In the genomic region with DNA sequence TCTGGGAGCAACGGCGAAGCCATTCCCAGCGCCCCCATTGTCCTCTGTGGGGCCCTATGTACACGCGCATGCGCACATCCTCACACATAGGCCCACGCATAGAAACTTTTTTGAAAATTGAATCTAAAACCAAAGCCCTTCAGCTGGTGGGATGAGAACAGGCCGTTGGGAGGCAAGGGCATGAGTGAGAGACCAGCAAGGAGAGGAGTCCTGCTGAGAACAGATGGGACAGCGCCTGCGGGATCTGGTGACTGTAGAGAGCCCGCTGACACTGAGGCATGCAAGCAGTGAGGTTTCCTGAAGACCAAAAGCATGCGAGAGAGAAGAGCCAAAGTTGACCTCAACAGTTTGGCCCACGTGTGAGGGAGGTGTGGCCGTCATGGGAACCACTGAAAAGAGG, we compare ENCODE assay signal across 23 mouse cellular contexts. TPM values are rescaled to one million over a fixed set of nuclear protein-coding genes. Genes with fewer than 3 reads are reported as not detected.
DNase-seq lines count a peak whose midpoint lies in the region; ATAC-seq and TF ChIP-seq lines count a peak whose summit lies in the region.
"Had no signal": no experiment of that assay in that cellular context is flagged by ENCODE, and none has a peak within 500 bp of the region (broad histone marks: within the 10 kb centered on the region; RNA-seq: fewer than 3 reads in every experiment).

No protein-coding gene starts in this region.

- no peaks in the 10 kb centered on the region for H3K36me3 ChIP-seq in testis, adult 2 months (ENCODE audit: control insufficient read depth, insufficient read depth, low read length)
- H3K36me3 ChIP-seq: embryonic facial prominence, embryonic 13.5 days; forebrain, embryonic 12.5 days; G1E; heart, embryonic 15.5 days; intestine, embryonic 15.5 days had no signal

- no peak for DNase-seq in cerebellum, postnatal 10 days
- no peak for DNase-seq in testis, postnatal 10 days (ENCODE audit: low spot score)
- DNase-seq in cerebellum, postnatal 25 days = peak; percentile 65 to 72
- DNase-seq in lung, postnatal 36 days = no peak
- DNase-seq: adrenal gland, adult 8-10 months; B cell, adult 2 months; gastrocnemius, postnatal 10 days; heart, adult 18-20 months; heart, postnatal 14 days; kidney, adult 18-20 months had no signal

- H3K27me3 ChIP-seq in testis, adult 2 months (ENCODE audit: control insufficient read depth, insufficient read depth, low read length) = no peaks in the 10 kb centered on the region
- H3K27me3 ChIP-seq: embryonic facial prominence, embryonic 13.5 days; forebrain, embryonic 12.5 days; hindbrain, embryonic 13.5 days; intestine, embryonic 15.5 days had no signal

- H3K4me3 ChIP-seq in testis, adult 2 months (ENCODE audit: control insufficient read depth, low read depth, low read length) = peak overlapping the region; percentile 64
- H3K4me3 ChIP-seq: embryonic facial prominence, embryonic 13.5 days; forebrain, embryonic 12.5 days; heart, embryonic 15.5 days; hindbrain, embryonic 13.5 days; intestine, embryonic 15.5 days had no signal

- no peak for TF ChIP-seq POLR2A in testis, adult 2 months (IDR thresholded peaks at IDR 0.05; ENCODE audit: control insufficient read depth, low read depth, low read length)

- H3K27ac ChIP-seq in testis, adult 2 months (ENCODE audit: control insufficient read depth, insufficient read depth, low read depth, low read length) = peak overlapping the region; percentile 25; the same call in 1 of the 2 replicates
- H3K27ac ChIP-seq: embryonic facial prominence, embryonic 13.5 days; forebrain, embryonic 12.5 days; heart, embryonic 15.5 days; hindbrain, embryonic 13.5 days; hindbrain, postnatal 0 days; intestine, embryonic 15.5 days had no signal

- ATAC-seq in cerebellum, adult (ENCODE audit: insufficient number of reproducible peaks, low FRiP score, low TSS enrichment) = peak; percentile 58; the same call in 1 of the 2 replicates
- ATAC-seq in inflammation-experienced regulatory T-cells, adult 6 months = no peak
- ATAC-seq: CD4-positive, CD25-positive, alpha-beta regulatory T cell, adult 4 months; forebrain, embryonic 16.5 days; hindbrain, postnatal 0 days; intestine, embryonic 15.5 days had no signal

- H3K4me1 ChIP-seq in testis, adult 2 months (ENCODE audit: control insufficient read depth, insufficient read depth, low read length) = peaks cover 10% of the 10 kb centered on the region
- H3K4me1 ChIP-seq: embryonic facial prominence, embryonic 13.5 days; heart, embryonic 15.5 days; intestine, embryonic 15.5 days had no signal

- no peak for TF ChIP-seq CTCF in testis, adult 2 months (IDR thresholded peaks at IDR 0.05; ENCODE audit: control insufficient read depth, insufficient read depth, insufficient replicate concordance, low read depth, low read length)

RNA-seq across cellular contexts. Expression of gene Svop, which starts 5.9 kb away (rescaled TPM):
- polyA plus RNA-seq in testis, adult 2 months (2012; rRNA removed) = 21.9 and 27.0 TPM in 2 replicates
- not detected for polyA plus RNA-seq in inflammation-experienced regulatory T-cells, adult 6 months (2017; shearing (Covaris generic))
- polyA plus RNA-seq: CD4-positive, CD25-positive, alpha-beta regulatory T cell, adult 4 months; G1E; heart, embryonic 11.5 days; heart, embryonic 15.5 days had no signal

RNA-seq across cellular contexts. Expression of gene Usp30, which starts 20.2 kb away (rescaled TPM):
- polyA plus RNA-seq in testis, adult 2 months (2012; rRNA removed) = 71.5 and 85.1 TPM in 2 replicates
- polyA plus RNA-seq in inflammation-experienced regulatory T-cells, adult 6 months (2017; shearing (Covaris generic)) = 1 to 10 TPM; 2.1 to 3.5 (median 2.7) TPM

RNA-seq across cellular contexts. Expression of gene Alkbh2, which starts 42.5 kb away (rescaled TPM):
- 2.2 and 3.1 TPM in 2 replicates for polyA plus RNA-seq in testis, adult 2 months (2012; rRNA removed)
- 1 to 10 TPM; 4.3 to 8.4 (median 5.4) TPM for polyA plus RNA-seq in inflammation-experienced regulatory T-cells, adult 6 months (2017; shearing (Covaris generic))

RNA-seq across cellular contexts. Expression of gene Ung, which starts 44.7 kb away (rescaled TPM):
- polyA plus RNA-seq in testis, adult 2 months (2012; rRNA removed) = 8.2 and 9.4 TPM in 2 replicates
- 1 to 10 TPM; 7.8 to 9.1 (median 8.5) TPM for polyA plus RNA-seq in inflammation-experienced regulatory T-cells, adult 6 months (2017; shearing (Covaris generic))

Comparison
In these comparisons a context has a peak if more than half of its experiments do, and no peak if none do; other contexts are left out.
1. DNase-seq: peak in cerebellum, postnatal 25 days (2 of 2); none in cerebellum, postnatal 10 days (0 of 2), testis, postnatal 10 days (single experiment) and lung, postnatal 36 days (single experiment).
2. RNA of gene Svop, which starts 5.9 kb away (polyA plus RNA-seq): 21.9 to 27.0 TPM in testis, adult 2 months; not detected in inflammation-experienced regulatory T-cells, adult 6 months; every median in the first group is over 10 times any median in the second.
3. RNA of gene Usp30, which starts 20.2 kb away (polyA plus RNA-seq): 71.5 to 85.1 TPM in testis, adult 2 months; 2.1 to 3.5 TPM in inflammation-experienced regulatory T-cells, adult 6 months; every median in the first group is over 10 times any median in the second.